Mouse (Mus musculus): ENCODE data around the gene Sap30l.
"Not testable (repeated sequence)": the region's sequence is repeated elsewhere in the genome, so short reads cannot be mapped to it uniquely, and the experiment has no call there.

Gene Sap30l

GRCm38 (mm10) chr11:57799456-57799855 is 2.0 kb upstream of the Sap30l start:
- DNase-seq (ENCODE audit: low spot score in 2 of 2), result no peak

GRCm38 (mm10) chr11:57800266-57800951 is 1.0 kb upstream of the Sap30l start:
- no peak for DNase-seq (ENCODE audit: low spot score in 2 of 2)

DNA sequence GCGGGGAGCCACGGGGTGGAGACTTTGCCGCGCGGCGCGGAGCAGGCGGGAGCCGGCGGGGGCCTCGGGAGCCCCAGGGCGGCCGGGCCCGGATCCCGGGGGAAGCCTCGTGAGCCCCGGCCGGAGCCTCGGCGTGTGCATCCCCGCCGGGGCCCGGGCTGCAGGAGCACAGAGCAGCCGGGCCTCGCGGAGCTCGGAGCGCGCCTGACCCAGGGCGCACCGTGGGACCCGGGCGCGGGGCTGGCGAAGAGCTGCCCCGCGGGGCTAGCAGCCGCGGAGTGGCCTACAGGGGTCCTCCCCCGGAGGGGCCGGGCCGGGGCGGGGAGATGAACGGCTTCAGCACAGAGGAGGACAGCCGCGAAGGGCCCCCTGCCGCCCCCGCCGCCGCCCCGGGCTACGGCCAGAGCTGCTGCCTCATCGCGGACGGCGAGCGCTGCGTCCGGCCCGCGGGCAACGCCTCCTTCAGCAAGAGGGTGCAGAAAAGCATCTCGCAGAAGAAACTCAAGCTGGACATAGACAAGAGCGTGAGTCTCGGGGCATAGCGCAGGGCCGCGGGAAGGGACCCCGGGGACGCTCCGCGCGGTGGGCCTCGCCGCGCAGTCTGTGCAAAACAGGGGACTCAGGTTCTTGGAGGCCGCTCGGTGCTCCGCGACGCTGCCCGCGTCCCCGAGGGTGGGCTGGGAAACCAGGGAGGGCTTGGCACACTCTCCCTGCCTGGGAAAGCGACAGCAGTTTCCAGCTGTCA is 501 bp downstream of the Sap30l start:
- peak in 1 of 2 experiments; percentile 22 for DNase-seq (ENCODE audit: low spot score in 2 of 2)

- DNase-seq (ENCODE audit: low spot score in 2 of 2), result no peak
Observed at GRCm38 (mm10) chr11:57802511-57802870, 1.1 kb downstream of the Sap30l start.

- no peak for DNase-seq (ENCODE audit: low spot score in 2 of 2)
Observed at GRCm38 (mm10) chr11:57805047-57805446, 3.6 kb downstream of the Sap30l start.

GRCm38 (mm10) chr11:57809017-57809731 is 7.7 kb downstream of the Sap30l start:
- DNase-seq (ENCODE audit: low spot score in 2 of 2), result no peak

DNA sequence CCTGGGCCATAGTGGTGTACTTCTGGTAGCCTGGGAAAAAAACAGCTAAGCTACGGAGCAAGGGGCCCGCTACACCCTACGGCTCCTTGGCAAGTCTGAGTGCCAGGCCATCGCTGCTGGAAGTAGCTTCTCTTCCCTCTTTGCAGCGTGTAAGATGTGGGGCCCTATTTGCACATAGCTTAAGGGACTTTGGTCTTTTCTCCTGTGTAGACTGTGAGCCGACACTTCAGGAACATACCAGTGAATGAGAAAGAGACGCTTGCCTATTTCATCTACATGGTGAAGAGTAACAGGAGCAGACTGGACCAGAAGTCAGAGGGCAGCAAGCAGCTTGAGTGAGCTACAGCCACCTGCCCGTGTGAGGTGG is 8.3 kb downstream of the Sap30l start:
- DNase-seq (ENCODE audit: low spot score in 2 of 2), result no peak

- DNase-seq (ENCODE audit: low spot score in 2 of 2), result no peak
Observed at GRCm38 (mm10) chr11:57811006-57811405, 9.6 kb downstream of the Sap30l start.

- no peak for DNase-seq (ENCODE audit: low spot score in 2 of 2)
Observed at GRCm38 (mm10) chr11:57812212-57812611, 10.8 kb downstream of the Sap30l start.

- DNase-seq (ENCODE audit: low spot score in 2 of 2), result no peak
Observed at GRCm38 (mm10) chr11:57813641-57814040, 12.2 kb downstream of the Sap30l start.

- DNase-seq (ENCODE audit: low spot score in 2 of 2), result no peak
Observed at GRCm38 (mm10) chr11:57818189-57818588, 16.8 kb downstream of the Sap30l start.

- peak; percentile 61 to 79 for DNase-seq (ENCODE audit: low spot score in 2 of 2)
Observed at GRCm38 (mm10) chr11:57819999-57820581, 18.7 kb downstream of the Sap30l start.

DNA sequence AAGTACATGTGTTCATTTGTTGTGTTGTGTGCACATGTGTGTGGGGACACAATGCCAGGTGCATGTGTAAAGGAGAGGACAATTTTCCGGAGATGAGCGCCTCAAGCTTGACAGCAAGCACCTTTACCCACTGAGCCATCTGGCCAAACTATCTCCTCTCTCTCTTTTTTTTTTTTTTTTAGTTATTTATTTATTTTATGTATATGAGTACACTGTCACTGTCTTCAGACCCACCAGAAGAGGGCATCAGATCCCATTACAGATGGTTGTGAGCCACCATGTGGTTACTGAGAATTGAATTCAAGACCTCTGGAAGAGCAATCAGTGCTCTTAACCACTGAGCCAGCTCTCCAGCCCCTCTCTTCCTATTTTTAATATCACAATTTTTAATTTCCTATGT is 21.7 kb downstream of the Sap30l start:
- not testable (repeated sequence) for DNase-seq (ENCODE audit: low spot score in 2 of 2)

- no peak for DNase-seq (ENCODE audit: low spot score in 2 of 2)
Observed at GRCm38 (mm10) chr11:57823714-57824113, 22.3 kb downstream of the Sap30l start.

- not testable (repeated sequence) for DNase-seq (ENCODE audit: low spot score in 2 of 2)
Observed at GRCm38 (mm10) chr11:57825234-57825633, 23.8 kb downstream of the Sap30l start.

DNA sequence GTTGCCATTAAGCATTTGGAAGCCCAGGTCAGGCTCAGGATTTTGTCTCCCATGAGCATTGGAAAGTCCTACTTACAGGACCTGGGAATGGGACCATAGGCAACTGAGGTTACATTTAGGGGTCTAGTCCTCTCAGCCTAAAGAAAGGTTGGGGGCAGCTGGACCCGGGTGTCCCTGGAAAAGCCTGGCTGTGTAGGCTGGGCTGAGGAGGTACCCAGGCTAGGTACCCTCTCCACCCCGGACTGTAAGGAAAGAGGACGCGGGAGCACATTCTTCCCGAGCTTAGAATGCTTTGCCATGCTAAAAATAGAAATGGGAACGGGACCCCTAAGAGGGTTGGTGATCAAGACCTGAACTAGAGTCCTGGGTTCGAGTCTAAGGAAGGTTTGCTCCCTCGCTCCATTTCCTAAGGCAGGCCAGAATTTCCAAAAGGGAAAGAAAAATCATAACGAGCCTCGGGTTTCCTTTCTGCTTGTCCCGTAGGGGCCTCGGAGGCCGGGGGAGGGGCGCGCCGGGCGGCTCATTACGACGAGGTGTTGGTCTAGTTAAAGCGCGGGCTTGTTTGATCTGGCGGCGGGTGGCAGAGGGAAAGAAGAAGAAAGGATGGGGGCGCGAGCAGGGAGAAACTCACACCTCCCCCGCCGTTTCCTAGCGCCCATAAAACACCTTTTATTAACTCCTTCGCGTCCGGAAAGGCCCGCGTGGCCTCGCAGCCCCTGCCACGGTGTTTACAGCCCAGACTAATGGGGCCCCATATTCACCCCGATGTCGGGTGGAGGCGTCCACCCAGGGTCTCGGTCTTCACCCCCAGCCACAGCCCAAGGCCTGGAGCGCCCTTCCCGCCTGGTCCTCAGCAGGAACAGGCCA is 25.8 kb downstream of the Sap30l start:
- DNase-seq (ENCODE audit: low spot score in 2 of 2), result no peak

- DNase-seq (ENCODE audit: low spot score in 2 of 2), result no peak
Observed at GRCm38 (mm10) chr11:57827915-57828545, 26.6 kb downstream of the Sap30l start.

GRCm38 (mm10) chr11:57828955-57829870 is 27.8 kb downstream of the Sap30l start:
- no peak for DNase-seq (ENCODE audit: low spot score in 2 of 2)

DNA sequence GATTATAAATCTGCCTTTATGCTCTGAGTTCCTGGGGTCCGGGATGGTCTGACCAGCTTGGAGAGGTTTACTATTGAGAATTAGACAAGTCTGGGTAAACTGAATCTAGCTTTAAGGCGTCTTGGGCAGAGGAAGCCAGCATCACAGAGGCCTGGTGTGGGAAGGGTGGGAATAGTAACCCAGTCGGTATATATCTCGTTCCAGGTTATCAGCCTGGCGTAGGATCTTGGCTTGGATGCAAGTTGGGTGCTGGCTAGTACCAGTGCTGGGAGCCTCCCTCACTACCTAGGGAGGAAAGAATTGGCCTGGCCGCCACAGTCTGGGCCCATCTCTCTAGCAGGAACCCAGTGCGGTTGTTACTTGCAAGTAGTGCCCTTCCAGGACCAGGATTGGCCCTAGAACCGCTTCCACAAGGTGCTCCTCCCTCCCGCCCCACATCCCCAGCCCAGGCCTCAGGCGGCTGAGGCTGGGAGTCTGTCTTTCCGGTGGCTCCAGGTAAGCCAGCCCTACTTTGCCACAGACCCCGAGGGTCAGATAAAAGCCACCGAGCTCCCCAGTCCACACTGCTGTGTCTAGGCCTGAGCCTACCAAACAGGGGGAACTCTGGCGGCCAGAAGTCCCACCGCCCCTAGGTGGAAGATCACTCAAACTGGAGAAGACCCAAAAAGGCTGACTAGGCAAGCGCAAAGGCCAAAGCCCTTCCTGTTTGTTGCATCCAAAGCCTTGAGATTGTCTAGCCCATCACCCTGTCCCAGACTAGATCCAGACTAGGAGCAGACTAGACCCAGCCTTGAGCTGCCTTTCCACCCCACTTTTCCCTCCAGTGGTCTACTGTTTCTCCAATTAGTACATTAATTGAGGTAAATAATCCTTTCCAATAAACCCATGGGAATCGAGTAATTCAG is 28.7 kb downstream of the Sap30l start:
- DNase-seq (ENCODE audit: low spot score in 2 of 2), result no peak
